Mouse (Mus musculus) brain, embryonic 14.5 days (tissue): Measurements from ENCODE around the gene Tmco1.

Experiments
- CTCF ChIP-seq: fragments of 200-500 bp; IDR thresholded peaks from 2 replicates; pipeline ENCODE4 v1.5.1; 2012; ENCODE audit warnings: inconsistent platforms, mild to moderate bottlenecking, moderate library complexity, borderline replicate concordance; ENCODE audit not compliant: insufficient read depth, insufficient read length; ENCODE audit errors: extremely low read depth
- POLR2A ChIP-seq: fragments of 200-500 bp; IDR thresholded peaks from 2 replicates; pipeline ENCODE4 v1.6.1; 2012; ENCODE audit warnings: mild to moderate bottlenecking, inconsistent platforms, borderline replicate concordance; ENCODE audit not compliant: poor library complexity, insufficient read depth, insufficient read length, severe bottlenecking; ENCODE audit errors: extremely low read depth

DNA sequence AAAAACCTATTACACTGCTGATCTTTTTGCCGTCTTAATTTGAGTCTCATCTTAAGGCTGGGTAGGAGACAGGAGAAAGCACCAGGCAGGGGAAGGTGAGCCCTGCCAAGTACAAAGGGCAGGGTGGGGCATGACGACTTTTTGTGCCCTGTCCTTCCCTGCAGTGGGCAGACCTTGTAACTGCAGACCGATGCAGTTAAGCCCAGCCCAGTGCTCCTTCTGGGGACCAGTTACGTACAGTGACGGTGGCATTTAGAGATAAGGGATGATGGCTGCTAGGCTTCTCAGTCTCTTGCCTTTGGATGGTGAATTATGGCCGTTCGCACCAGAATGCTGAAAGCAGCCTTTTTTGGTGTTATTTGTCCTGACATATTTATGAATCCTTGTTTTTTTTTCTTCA lies 60.3 kb downstream of the Tmco1 start:
- TF ChIP-seq POLR2A (no peak), CTCF (no peak)
